Mouse (Mus musculus) lung, postnatal 10 days (tissue): ENCODE data around the gene Akr1c18.

Experiments used
- DNase-seq: peaks from one replicate; pipeline ENCODE4 v3.0.0; 2021

The Akr1c18 gene

DNA sequence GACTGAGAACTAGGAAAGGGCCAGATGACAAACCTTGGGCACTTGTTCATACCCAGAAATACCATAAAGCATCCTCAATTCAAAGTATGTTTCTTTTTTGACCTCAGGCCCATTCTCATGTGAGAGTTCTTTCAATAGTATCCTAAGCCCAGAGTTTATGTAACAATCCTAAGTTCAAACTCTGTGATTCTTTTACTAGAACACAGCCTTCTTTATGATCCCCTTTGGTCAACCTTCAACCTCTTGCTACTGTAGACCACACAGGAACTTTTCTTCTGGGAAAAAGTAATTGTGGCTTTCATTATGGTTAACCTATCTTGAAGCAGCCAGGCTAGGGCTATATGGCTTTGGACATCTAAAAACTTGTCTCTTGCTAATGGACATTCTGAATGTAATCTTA, 48.8 kb downstream of the Akr1c18 start:
- DNase-seq: no peak
